Mouse (Mus musculus) small intestine, adult 2 months (tissue): ENCODE results near the gene Atp6v1g2. TPM values are rescaled to one million over a fixed set of nuclear protein-coding genes. Genes with fewer than 3 reads are reported as not detected.

Experiments used
- H3K27ac ChIP-seq: fragments of 200-500 bp; 2 replicates; pipeline ENCODE4 v1.5.1; 2012; ENCODE audit warnings: low read depth, low read length, control low read depth, inconsistent platforms; ENCODE audit not compliant: insufficient read depth
- H3K27me3 ChIP-seq: fragments of 200-500 bp; 2 replicates; pipeline ENCODE4 v1.6.1; 2012; ENCODE audit warnings: mild to moderate bottlenecking, moderate library complexity, low read length, inconsistent platforms; ENCODE audit not compliant: control insufficient read depth, insufficient read depth
- H3K36me3 ChIP-seq: fragments of 200-500 bp; 2 replicates; pipeline ENCODE4 v1.6.1; 2012; ENCODE audit warnings: mild to moderate bottlenecking, low read length, control low read depth, inconsistent platforms; ENCODE audit not compliant: control insufficient read depth, insufficient read depth
- H3K4me1 ChIP-seq: fragments of 200-500 bp; 2 replicates; pipeline ENCODE4 v1.6.1; 2012; ENCODE audit warnings: low read length, inconsistent platforms, mixed read lengths; ENCODE audit not compliant: control insufficient read depth, insufficient read depth, insufficient read length
- H3K4me3 ChIP-seq: fragments of 200-500 bp; 2 replicates; pipeline ENCODE4 v1.5.1; 2012; ENCODE audit warnings: low read depth, mild to moderate bottlenecking, control low read depth, inconsistent platforms, low read length, moderate library complexity
- CTCF ChIP-seq: fragments of 200-500 bp; IDR thresholded peaks from 2 replicates; pipeline ENCODE4 v1.5.1; 2012; ENCODE audit warnings: low read depth, mild to moderate bottlenecking, control low read depth, inconsistent platforms, low read length, moderate library complexity, mixed read lengths; ENCODE audit not compliant: insufficient replicate concordance, insufficient read length; ENCODE audit errors: extremely low read depth
- POLR2A ChIP-seq: fragments of 200-500 bp; IDR thresholded peaks from 2 replicates; pipeline ENCODE4 v1.6.1; 2012; ENCODE audit warnings: low read depth, mild to moderate bottlenecking, control low read depth, inconsistent platforms, low read length, moderate library complexity
- WGBS: fragments of 180-500 bp; shearing (Covaris S2); methylation state at CpG from one replicate; pipeline ENCODE4 v1.1.7; 2018; 5-methylcytosine and 5-hydroxymethylcytosine counted together
- polyA plus RNA-seq: library from polyadenylated mRNA; depleted of rRNA; stranded (reverse); fragments of >200 nt; gene quantifications from 2 replicates; pipeline ENCODE4 v1.2.3, GENCODE M21; 2012

The Atp6v1g2 gene
- polyA plus RNA-seq, 1 experiment, result 2.8 TPM

GRCm38 (mm10) chr17:35255704-35256103, 22.2 kb downstream of the Atp6v1g2 start:
- TF ChIP-seq POLR2A (no peak), CTCF (no peak)
- Histone ChIP-seq H3K27ac (no peak overlapping the region), H3K36me3 (peaks cover 30% of the 10 kb centered on the region), H3K4me1 (peaks cover 7% of the 10 kb centered on the region; the same call in 1 of the 2 replicates), H3K4me3 (no peak overlapping the region), H3K27me3 (no peaks in the 10 kb centered on the region)
- WGBS, result 41% methylated on average over 4 of the region's 4 CpGs

GRCm38 (mm10) chr17:35257378-35257777, 23.9 kb downstream of the Atp6v1g2 start:
- no peaks in the 10 kb centered on the region for H3K27me3 ChIP-seq
- 50% methylated on average over 1 of the region's 1 CpGs for WGBS
- peaks cover 14% of the 10 kb centered on the region; the same call in 1 of the 2 replicates for H3K4me1 ChIP-seq
- peaks cover 17% of the 10 kb centered on the region for H3K36me3 ChIP-seq
- TF ChIP-seq POLR2A, result no peak
- TF ChIP-seq CTCF, result no peak
- no peak overlapping the region for H3K4me3 ChIP-seq
- no peak overlapping the region for H3K27ac ChIP-seq

GRCm38 (mm10) chr17:35257824-35258491, 24.5 kb downstream of the Atp6v1g2 start:
- Histone ChIP-seq H3K27me3 (no peaks in the 10 kb centered on the region), H3K27ac (peak overlapping the region; percentile 72), H3K4me3 (peak overlapping the region; percentile 63), H3K36me3 (peaks cover 11% of the 10 kb centered on the region), H3K4me1 (peaks cover 15% of the 10 kb centered on the region; the same call in 1 of the 2 replicates)
- WGBS, result 1% methylated on average over 17 of the region's 17 CpGs
- TF ChIP-seq POLR2A (no peak), CTCF (peak; percentile 86; the same call in 1 of the 2 replicates)

- peaks cover 3% of the 10 kb centered on the region for H3K36me3 ChIP-seq
- no peak overlapping the region for H3K4me3 ChIP-seq
- WGBS, result 19% methylated on average over 14 of the region's 14 CpGs
- TF ChIP-seq CTCF (peak; percentile 33; the same call in 1 of the 2 replicates), POLR2A (no peak)
- peaks cover 15% of the 10 kb centered on the region; the same call in 1 of the 2 replicates for H3K4me1 ChIP-seq
- no peaks in the 10 kb centered on the region for H3K27me3 ChIP-seq
- peak overlapping the region; percentile 51 for H3K27ac ChIP-seq
These were observed 25.3 kb downstream of the Atp6v1g2 start for GRCm38 (mm10) chr17:35258492-35259478.

- peaks cover 15% of the 10 kb centered on the region; the same call in 1 of the 2 replicates for H3K4me1 ChIP-seq
- no peak overlapping the region for H3K4me3 ChIP-seq
- H3K27me3 ChIP-seq, result no peaks in the 10 kb centered on the region
- peak overlapping the region; percentile 51 for H3K27ac ChIP-seq
- 66% methylated on average over 4 of the region's 4 CpGs for whole genome bisulfite sequencing
- H3K36me3 ChIP-seq, result peaks cover 3% of the 10 kb centered on the region
- TF ChIP-seq POLR2A, result no peak
- no peak for TF ChIP-seq CTCF
These were observed 26.2 kb downstream of the Atp6v1g2 start for GRCm38 (mm10) chr17:35259621-35260020.

- Histone ChIP-seq H3K4me1 (peaks cover 15% of the 10 kb centered on the region; the same call in 1 of the 2 replicates), H3K4me3 (no peak overlapping the region), H3K27me3 (no peaks in the 10 kb centered on the region), H3K27ac (no peak overlapping the region), H3K36me3 (peaks cover 17% of the 10 kb centered on the region)
- 84% methylated on average over 13 of the region's 13 CpGs for WGBS
- TF ChIP-seq CTCF, result no peak
- TF ChIP-seq POLR2A, result no peak
These were observed 28.2 kb downstream of the Atp6v1g2 start for GRCm38 (mm10) chr17:35261651-35262050.
